Mouse (Mus musculus) small intestine, adult 2 months (tissue): Measurements from ENCODE around the gene Rin3.

ENCODE experiments used
- CTCF ChIP-seq: fragments of 200-500 bp; IDR thresholded peaks from 2 replicates; pipeline ENCODE4 v1.5.1; 2012; ENCODE audit warnings: low read depth, mild to moderate bottlenecking, control low read depth, inconsistent platforms, low read length, moderate library complexity, mixed read lengths; ENCODE audit not compliant: insufficient replicate concordance, insufficient read length; ENCODE audit errors: extremely low read depth
- POLR2A ChIP-seq: fragments of 200-500 bp; IDR thresholded peaks from 2 replicates; pipeline ENCODE4 v1.6.1; 2012; ENCODE audit warnings: low read depth, mild to moderate bottlenecking, control low read depth, inconsistent platforms, low read length, moderate library complexity

GRCm38 (mm10) chr12:102370931-102371500 is 88.2 kb downstream of the Rin3 start:
- TF ChIP-seq CTCF: no peak
- no peak for TF ChIP-seq POLR2A
